Mouse (Mus musculus): ENCODE measurements around the gene Dnajc17. TPM values are rescaled to one million over a fixed set of nuclear protein-coding genes. Genes with fewer than 3 reads are reported as not detected.

The Dnajc17 gene
- polyA plus RNA-seq, 1 experiment from 2014 or later = 19.1 TPM

GRCm38 (mm10) chr2:119173991-119174651, 34.5 kb downstream of the Dnajc17 start, which contains the start of gene Gm14137:
Gene Gm14137 (plus strand): TSS chr2:119174509.
- ATAC-seq (ENCODE audit: insufficient number of reproducible peaks, insufficient read depth, low FRiP score, low read depth) = no peak
- H3K9ac ChIP-seq (replicated peaks; ENCODE audit: low read depth, low read length) = no peak within 1 kb of the TSS

DNA sequence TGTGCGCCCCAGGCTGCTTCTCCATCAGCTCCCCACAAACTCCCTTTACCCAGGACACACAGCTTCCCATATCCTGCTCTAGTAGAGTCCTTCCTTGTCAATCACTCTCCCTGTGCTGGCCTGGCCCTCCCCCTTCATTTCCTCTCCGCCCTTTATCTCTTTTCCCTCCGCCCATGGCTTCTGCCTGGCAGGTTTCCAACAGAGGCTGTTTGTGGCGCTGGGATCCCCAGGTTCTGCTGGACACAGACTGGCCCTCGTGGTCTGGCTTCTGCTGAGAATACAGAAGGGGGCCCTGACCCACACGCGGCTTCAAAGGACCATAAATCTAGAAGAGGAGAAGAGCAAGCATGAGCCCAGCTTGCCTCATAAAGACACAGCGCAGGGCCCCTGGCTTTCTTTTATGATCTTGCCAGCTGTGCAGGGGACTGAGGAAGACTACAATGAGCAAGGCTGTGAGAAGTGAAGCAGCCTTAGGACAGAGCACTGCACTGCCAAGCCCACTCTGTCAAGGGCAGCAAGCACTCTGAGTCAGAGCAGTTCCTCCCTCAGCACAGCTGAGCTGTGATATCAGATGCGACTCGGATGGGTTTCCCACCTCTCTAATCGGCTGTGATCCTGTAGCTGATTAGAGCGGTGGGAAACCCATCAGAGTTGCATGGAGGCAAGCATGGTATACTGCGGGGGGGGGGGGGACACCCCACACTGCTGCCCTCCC, 35.6 kb downstream of the Dnajc17 start:
- no peaks in the 10 kb centered on the region for H3K27me3 ChIP-seq (ENCODE audit: control insufficient read depth, insufficient read depth, low read length)
- H3K9ac ChIP-seq (replicated peaks; ENCODE audit: low read depth, low read length) = no peak overlapping the region
- H3K36me3 ChIP-seq (ENCODE audit: control insufficient read depth, insufficient read depth, low read length) = peaks cover 4% of the 10 kb centered on the region; the same call in 1 of the 2 replicates
- no peak overlapping the region for H3K4me3 ChIP-seq (ENCODE audit: low read depth, low read length)
- WGBS = 17% methylated on average over 13 of the region's 13 CpGs
- no peaks in the 10 kb centered on the region for H3K9me3 ChIP-seq (ENCODE audit: control insufficient read depth, low read depth, low read length)
- ATAC-seq (ENCODE audit: insufficient number of reproducible peaks, insufficient read depth, low FRiP score, low read depth) = peak; percentile 34; the same call in 1 of the 2 replicates
- H3K4me2 ChIP-seq (replicated peaks; ENCODE audit: low read depth, low read length) = no peak overlapping the region
- peaks cover 15% of the 10 kb centered on the region for H3K4me1 ChIP-seq (ENCODE audit: control insufficient read depth, insufficient read depth, low read length)
- 0 out of 2 replicates have a peak overlapping the region, but pooled peaks have one; percentile 21 for H3K27ac ChIP-seq (ENCODE audit: low read length)

More at GRCm38 (mm10) chr2:119173991-119174651, 34.5 kb downstream of the Dnajc17 start, which contains the start of gene Gm14137:
- H3K27me3 ChIP-seq (ENCODE audit: control insufficient read depth, insufficient read depth, low read length) = no peaks in the 10 kb centered on the region
- no peak within 1 kb of the TSS for H3K27ac ChIP-seq (ENCODE audit: low read length)
- peaks cover 15% of the 10 kb centered on the region for H3K4me1 ChIP-seq (ENCODE audit: control insufficient read depth, insufficient read depth, low read length)
- H3K9me3 ChIP-seq (ENCODE audit: control insufficient read depth, low read depth, low read length) = no peaks in the 10 kb centered on the region
- no peak within 1 kb of the TSS for H3K4me2 ChIP-seq (replicated peaks; ENCODE audit: low read depth, low read length)
- H3K4me3 ChIP-seq (ENCODE audit: low read depth, low read length) = no peak within 1 kb of the TSS
- peaks cover 4% of the 10 kb centered on the region; the same call in 1 of the 2 replicates for H3K36me3 ChIP-seq (ENCODE audit: control insufficient read depth, insufficient read depth, low read length)
- 61% methylated on average over 8 of the region's 8 CpGs for WGBS

DNA sequence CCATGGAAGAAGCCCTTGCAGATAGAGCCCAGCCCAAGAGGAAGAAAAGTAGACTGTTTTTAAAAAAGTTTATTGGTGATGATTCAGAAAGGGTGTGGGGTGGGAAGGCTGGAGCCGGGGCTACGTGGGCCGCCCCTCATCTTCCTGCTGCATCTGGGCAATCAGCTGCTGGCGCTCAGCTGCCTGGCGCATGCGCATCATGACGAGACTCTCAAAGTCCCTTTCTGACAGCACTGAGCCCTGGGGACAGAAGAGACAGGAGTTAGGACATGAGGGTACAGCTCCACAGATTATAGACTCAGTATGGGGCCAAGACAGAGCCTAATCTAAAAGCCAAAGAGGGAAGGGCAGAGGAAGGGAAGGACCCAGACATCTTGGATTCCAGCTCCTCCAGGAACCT, 36.1 kb downstream of the Dnajc17 start:
- Histone ChIP-seq H3K9me3 (ENCODE audit: control insufficient read depth, low read depth, low read length) (no peaks in the 10 kb centered on the region), H3K4me1 (ENCODE audit: control insufficient read depth, insufficient read depth, low read length) (peaks cover 15% of the 10 kb centered on the region), H3K4me3 (ENCODE audit: low read depth, low read length) (no peak overlapping the region), H3K36me3 (ENCODE audit: control insufficient read depth, insufficient read depth, low read length) (peaks cover 4% of the 10 kb centered on the region; the same call in 1 of the 2 replicates), H3K4me2 (replicated peaks; ENCODE audit: low read depth, low read length) (no peak overlapping the region), H3K9ac (replicated peaks; ENCODE audit: low read depth, low read length) (no peak overlapping the region), H3K27me3 (ENCODE audit: control insufficient read depth, insufficient read depth, low read length) (no peaks in the 10 kb centered on the region), H3K27ac (ENCODE audit: low read length) (no peak overlapping the region)
- WGBS = 91% methylated on average over 7 of the region's 7 CpGs
- ATAC-seq (ENCODE audit: insufficient number of reproducible peaks, insufficient read depth, low FRiP score, low read depth) = no peak

- H3K4me3 ChIP-seq (ENCODE audit: low read depth, low read length) = no peak overlapping the region
- H3K9ac ChIP-seq (replicated peaks; ENCODE audit: low read depth, low read length) = no peak overlapping the region
- H3K4me1 ChIP-seq (ENCODE audit: control insufficient read depth, insufficient read depth, low read length) = peaks cover 15% of the 10 kb centered on the region
- H3K9me3 ChIP-seq (ENCODE audit: control insufficient read depth, low read depth, low read length) = no peaks in the 10 kb centered on the region
- no peak overlapping the region for H3K4me2 ChIP-seq (replicated peaks; ENCODE audit: low read depth, low read length)
- no peak for ATAC-seq (ENCODE audit: insufficient number of reproducible peaks, insufficient read depth, low FRiP score, low read depth)
- no peaks in the 10 kb centered on the region for H3K27me3 ChIP-seq (ENCODE audit: control insufficient read depth, insufficient read depth, low read length)
- H3K36me3 ChIP-seq (ENCODE audit: control insufficient read depth, insufficient read depth, low read length) = no peaks in the 10 kb centered on the region; the same call in 1 of the 2 replicates
- H3K27ac ChIP-seq (ENCODE audit: low read length) = no peak overlapping the region
- WGBS = 56% methylated on average over 8 of the region's 8 CpGs
Measured at GRCm38 (mm10) chr2:119171574-119171973, 37.0 kb downstream of the Dnajc17 start.

- Histone ChIP-seq H3K27me3 (ENCODE audit: control insufficient read depth, insufficient read depth, low read length) (no peaks in the 10 kb centered on the region), H3K9me3 (ENCODE audit: control insufficient read depth, low read depth, low read length) (no peaks in the 10 kb centered on the region), H3K9ac (replicated peaks; ENCODE audit: low read depth, low read length) (no peak overlapping the region), H3K4me1 (ENCODE audit: control insufficient read depth, insufficient read depth, low read length) (peaks cover 15% of the 10 kb centered on the region), H3K36me3 (ENCODE audit: control insufficient read depth, insufficient read depth, low read length) (no peaks in the 10 kb centered on the region; the same call in 1 of the 2 replicates), H3K27ac (ENCODE audit: low read length) (no peak overlapping the region), H3K4me3 (ENCODE audit: low read depth, low read length) (no peak overlapping the region), H3K4me2 (replicated peaks; ENCODE audit: low read depth, low read length) (no peak overlapping the region)
- ATAC-seq (ENCODE audit: insufficient number of reproducible peaks, insufficient read depth, low FRiP score, low read depth) = no peak
- WGBS = 91% methylated on average over 2 of the region's 2 CpGs
Measured at GRCm38 (mm10) chr2:119170282-119170681, 38.3 kb downstream of the Dnajc17 start.

- under 1% methylated on average over 26 of the region's 26 CpGs for WGBS
- no peak for ATAC-seq (ENCODE audit: insufficient number of reproducible peaks, insufficient read depth, low FRiP score, low read depth)
- Histone ChIP-seq H3K4me1 (ENCODE audit: control insufficient read depth, insufficient read depth, low read length) (peaks cover 3% of the 10 kb centered on the region), H3K9me3 (ENCODE audit: control insufficient read depth, low read depth, low read length) (no peaks in the 10 kb centered on the region), H3K4me3 (ENCODE audit: low read depth, low read length) (peak overlapping the region; percentile 42), H3K4me2 (replicated peaks; ENCODE audit: low read depth, low read length) (peak overlapping the region; percentile 96), H3K27ac (ENCODE audit: low read length) (no peak overlapping the region), H3K27me3 (ENCODE audit: control insufficient read depth, insufficient read depth, low read length) (no peaks in the 10 kb centered on the region), H3K36me3 (ENCODE audit: control insufficient read depth, insufficient read depth, low read length) (no peaks in the 10 kb centered on the region; the same call in 1 of the 2 replicates), H3K9ac (replicated peaks; ENCODE audit: low read depth, low read length) (0 out of 2 replicates have a peak overlapping the region, but pooled peaks have one; percentile 36)
Measured at GRCm38 (mm10) chr2:119167866-119168256, 40.7 kb downstream of the Dnajc17 start.

- Histone ChIP-seq H3K27me3 (ENCODE audit: control insufficient read depth, insufficient read depth, low read length) (no peaks in the 10 kb centered on the region), H3K9ac (replicated peaks; ENCODE audit: low read depth, low read length) (0 out of 2 replicates have a peak within 1 kb of the TSS, but pooled peaks have one; percentile 36), H3K9me3 (ENCODE audit: control insufficient read depth, low read depth, low read length) (no peaks in the 10 kb centered on the region), H3K36me3 (ENCODE audit: control insufficient read depth, insufficient read depth, low read length) (no peaks in the 10 kb centered on the region; the same call in 1 of the 2 replicates), H3K27ac (ENCODE audit: low read length) (no peak within 1 kb of the TSS), H3K4me1 (ENCODE audit: control insufficient read depth, insufficient read depth, low read length) (no peaks in the 10 kb centered on the region), H3K4me3 (ENCODE audit: low read depth, low read length) (peak within 1 kb of the TSS; percentile 42), H3K4me2 (replicated peaks; ENCODE audit: low read depth, low read length) (peak within 1 kb of the TSS; percentile 96)
- under 1% methylated on average over 60 of the region's 60 CpGs for WGBS
- ATAC-seq (ENCODE audit: insufficient number of reproducible peaks, insufficient read depth, low FRiP score, low read depth) = peak; percentile 74
Measured at GRCm38 (mm10) chr2:119166901-119167865, 41.4 kb downstream of the Dnajc17 start, which contains the start of gene Gchfr. Gene Gchfr (plus strand): TSS chr2:119167773.

DNA sequence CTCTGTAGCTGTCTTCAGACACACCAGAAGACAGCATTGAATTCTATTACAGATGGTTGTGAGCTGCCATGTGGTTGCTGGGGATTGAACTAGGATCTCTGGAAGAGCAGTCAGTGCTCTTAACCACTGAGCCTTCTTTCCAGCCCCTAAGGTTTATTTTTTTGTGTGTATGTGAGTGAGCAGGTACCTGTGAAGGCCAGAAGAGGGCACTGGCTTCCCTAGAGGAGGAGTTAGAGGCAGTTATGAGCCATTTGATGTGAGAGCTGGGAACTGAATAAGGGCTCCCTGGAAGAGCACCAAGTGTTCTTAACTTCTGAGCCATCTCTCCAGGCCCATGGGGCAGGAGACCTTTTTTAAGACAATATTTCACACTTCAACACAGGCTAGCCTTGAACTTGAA, 43.2 kb downstream of the Dnajc17 start:
- H3K4me2 ChIP-seq (replicated peaks; ENCODE audit: low read depth, low read length) = no peak overlapping the region
- ATAC-seq (ENCODE audit: insufficient number of reproducible peaks, insufficient read depth, low FRiP score, low read depth) = no peak

More for the DNA sequence above, 43.2 kb downstream of the Dnajc17 start:
- Histone ChIP-seq H3K36me3 (ENCODE audit: control insufficient read depth, insufficient read depth, low read length) (no peaks in the 10 kb centered on the region), H3K9me3 (ENCODE audit: control insufficient read depth, low read depth, low read length) (no peaks in the 10 kb centered on the region), H3K9ac (replicated peaks; ENCODE audit: low read depth, low read length) (no peak overlapping the region), H3K27me3 (ENCODE audit: control insufficient read depth, insufficient read depth, low read length) (no peaks in the 10 kb centered on the region), H3K4me3 (ENCODE audit: low read depth, low read length) (no peak overlapping the region), H3K4me1 (ENCODE audit: control insufficient read depth, insufficient read depth, low read length) (no peaks in the 10 kb centered on the region), H3K27ac (ENCODE audit: low read length) (no peak overlapping the region)
